Mouse (Mus musculus): ENCODE data around the gene Snap25.

DNA sequence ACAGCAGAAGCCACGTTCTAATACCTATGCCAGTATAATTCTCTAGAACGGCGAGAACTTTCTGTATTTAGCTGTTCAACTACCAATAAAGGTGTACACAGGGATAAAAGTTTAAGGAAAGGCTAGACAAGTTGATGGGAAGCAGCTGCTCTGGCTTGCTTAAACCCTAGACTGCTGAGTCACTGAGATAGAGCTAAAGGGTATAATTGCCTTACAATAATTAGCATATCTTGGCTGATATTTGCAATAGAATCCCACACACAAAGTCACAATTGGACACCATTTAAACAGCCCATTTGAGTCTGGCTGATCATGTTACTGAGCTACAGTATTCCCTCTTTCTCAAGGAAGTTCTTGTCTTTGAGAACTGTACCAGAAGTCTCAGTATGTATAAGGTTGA is 65.4 kb downstream of the Snap25 start:
- TF ChIP-seq GATA1 (IDR thresholded peaks at IDR 0.05; ENCODE audit: low read length) (no peak), TAL1 (IDR thresholded peaks at IDR 0.05; ENCODE audit: low read length) (no peak)

Measured in erythroblast, embryonic 14.5 days (primary cell).